Mouse (Mus musculus): ENCODE measurements around the gene Meis1. TPM values are rescaled to one million over a fixed set of nuclear protein-coding genes. Genes with fewer than 3 reads are reported as not detected.

The Meis1 gene
- polyA plus RNA-seq, 1 experiment, result 68.8 TPM

- TF ChIP-seq POLR2A (IDR thresholded peaks at IDR 0.05; ENCODE audit: borderline replicate concordance, extremely low read depth, insufficient read depth, insufficient read length, poor library complexity, severe bottlenecking) (no peak), CTCF (IDR thresholded peaks at IDR 0.05; ENCODE audit: borderline replicate concordance, extremely low read depth, insufficient read depth, insufficient read length) (no peak)
- no peak for DNase-seq (ENCODE audit: low read depth)
Measured at GRCm38 (mm10) chr11:18892470-18892869, 126.3 kb downstream of the Meis1 start.

- TF ChIP-seq POLR2A (IDR thresholded peaks at IDR 0.05; ENCODE audit: borderline replicate concordance, extremely low read depth, insufficient read depth, insufficient read length, poor library complexity, severe bottlenecking), result no peak
- TF ChIP-seq CTCF (IDR thresholded peaks at IDR 0.05; ENCODE audit: borderline replicate concordance, extremely low read depth, insufficient read depth, insufficient read length), result no peak
- DNase-seq (ENCODE audit: low read depth), result no peak
Measured at GRCm38 (mm10) chr11:18889139-18889538, 129.6 kb downstream of the Meis1 start.

- DNase-seq (ENCODE audit: low read depth), result no peak
- TF ChIP-seq POLR2A (IDR thresholded peaks at IDR 0.05; ENCODE audit: borderline replicate concordance, extremely low read depth, insufficient read depth, insufficient read length, poor library complexity, severe bottlenecking) (no peak), CTCF (IDR thresholded peaks at IDR 0.05; ENCODE audit: borderline replicate concordance, extremely low read depth, insufficient read depth, insufficient read length) (no peak)
Measured at GRCm38 (mm10) chr11:18888651-18889050, 130.1 kb downstream of the Meis1 start.

- TF ChIP-seq CTCF (IDR thresholded peaks at IDR 0.05; ENCODE audit: borderline replicate concordance, extremely low read depth, insufficient read depth, insufficient read length) (no peak), POLR2A (IDR thresholded peaks at IDR 0.05; ENCODE audit: borderline replicate concordance, extremely low read depth, insufficient read depth, insufficient read length, poor library complexity, severe bottlenecking) (no peak)
- DNase-seq (ENCODE audit: low read depth), result peak; percentile 47
Measured at GRCm38 (mm10) chr11:18885729-18886325, 133.0 kb downstream of the Meis1 start.

- DNase-seq (ENCODE audit: low read depth), result no peak
- TF ChIP-seq POLR2A (IDR thresholded peaks at IDR 0.05; ENCODE audit: borderline replicate concordance, extremely low read depth, insufficient read depth, insufficient read length, poor library complexity, severe bottlenecking) (no peak), CTCF (IDR thresholded peaks at IDR 0.05; ENCODE audit: borderline replicate concordance, extremely low read depth, insufficient read depth, insufficient read length) (no peak)
Measured at GRCm38 (mm10) chr11:18885036-18885728, 133.6 kb downstream of the Meis1 start.

GRCm38 (mm10) chr11:18883987-18884386 is 134.8 kb downstream of the Meis1 start:
- no peak for TF ChIP-seq CTCF (IDR thresholded peaks at IDR 0.05; ENCODE audit: borderline replicate concordance, extremely low read depth, insufficient read depth, insufficient read length)
- TF ChIP-seq POLR2A (IDR thresholded peaks at IDR 0.05; ENCODE audit: borderline replicate concordance, extremely low read depth, insufficient read depth, insufficient read length, poor library complexity, severe bottlenecking), result no peak
- DNase-seq (ENCODE audit: low read depth), result no peak

GRCm38 (mm10) chr11:18883507-18883881 is 135.3 kb downstream of the Meis1 start:
- DNase-seq (ENCODE audit: low read depth), result peak; percentile 92
- TF ChIP-seq CTCF (IDR thresholded peaks at IDR 0.05; ENCODE audit: borderline replicate concordance, extremely low read depth, insufficient read depth, insufficient read length) (no peak), POLR2A (IDR thresholded peaks at IDR 0.05; ENCODE audit: borderline replicate concordance, extremely low read depth, insufficient read depth, insufficient read length, poor library complexity, severe bottlenecking) (no peak)

GRCm38 (mm10) chr11:18882747-18883506 is 135.9 kb downstream of the Meis1 start:
- peak; percentile 76 for DNase-seq (ENCODE audit: low read depth)
- no peak for TF ChIP-seq POLR2A (IDR thresholded peaks at IDR 0.05; ENCODE audit: borderline replicate concordance, extremely low read depth, insufficient read depth, insufficient read length, poor library complexity, severe bottlenecking)
- no peak for TF ChIP-seq CTCF (IDR thresholded peaks at IDR 0.05; ENCODE audit: borderline replicate concordance, extremely low read depth, insufficient read depth, insufficient read length)

GRCm38 (mm10) chr11:18882315-18882714 is 136.5 kb downstream of the Meis1 start:
- TF ChIP-seq POLR2A (IDR thresholded peaks at IDR 0.05; ENCODE audit: borderline replicate concordance, extremely low read depth, insufficient read depth, insufficient read length, poor library complexity, severe bottlenecking) (no peak), CTCF (IDR thresholded peaks at IDR 0.05; ENCODE audit: borderline replicate concordance, extremely low read depth, insufficient read depth, insufficient read length) (no peak)
- peak; percentile 81 for DNase-seq (ENCODE audit: low read depth)

- TF ChIP-seq POLR2A (IDR thresholded peaks at IDR 0.05; ENCODE audit: borderline replicate concordance, extremely low read depth, insufficient read depth, insufficient read length, poor library complexity, severe bottlenecking) (no peak), CTCF (IDR thresholded peaks at IDR 0.05; ENCODE audit: borderline replicate concordance, extremely low read depth, insufficient read depth, insufficient read length) (no peak)
- peak; percentile 64 for DNase-seq (ENCODE audit: low read depth)
Measured at GRCm38 (mm10) chr11:18880806-18881205, 138.0 kb downstream of the Meis1 start.

GRCm38 (mm10) chr11:18879456-18879818 is 139.3 kb downstream of the Meis1 start:
- TF ChIP-seq CTCF (IDR thresholded peaks at IDR 0.05; ENCODE audit: borderline replicate concordance, extremely low read depth, insufficient read depth, insufficient read length) (no peak), POLR2A (IDR thresholded peaks at IDR 0.05; ENCODE audit: borderline replicate concordance, extremely low read depth, insufficient read depth, insufficient read length, poor library complexity, severe bottlenecking) (no peak)
- DNase-seq (ENCODE audit: low read depth), result peak; percentile 22
